Mouse (Mus musculus) T-cell, adult 2 months (primary cell): ENCODE data around the gene Slc44a2.

Experiments used
- DNase-seq: peaks from one replicate; pipeline ENCODE4 v3.0.0; 2022; ENCODE audit warnings: low spot score

Slc44a2 gene

DNA sequence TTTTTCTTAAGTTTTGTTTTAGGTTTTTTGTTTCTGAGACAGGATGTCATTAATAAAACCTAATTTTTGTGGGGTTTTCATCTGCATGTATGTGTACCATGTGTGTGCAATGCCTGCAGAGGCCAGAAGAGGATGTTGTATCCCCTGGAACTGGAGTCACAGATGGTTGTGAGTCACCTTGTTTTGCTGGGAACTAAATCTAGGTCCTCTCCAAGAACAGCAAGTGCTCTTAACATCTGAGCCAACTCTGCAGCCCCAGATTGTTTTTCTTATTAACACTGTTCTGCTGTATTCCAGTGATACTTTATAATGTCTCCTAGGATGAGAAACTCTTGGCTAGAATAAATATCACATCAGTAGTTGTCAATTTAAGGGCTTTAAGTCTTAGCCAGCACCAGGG, 60.4 kb downstream of the Slc44a2 start:
- no peak for DNase-seq

DNA sequence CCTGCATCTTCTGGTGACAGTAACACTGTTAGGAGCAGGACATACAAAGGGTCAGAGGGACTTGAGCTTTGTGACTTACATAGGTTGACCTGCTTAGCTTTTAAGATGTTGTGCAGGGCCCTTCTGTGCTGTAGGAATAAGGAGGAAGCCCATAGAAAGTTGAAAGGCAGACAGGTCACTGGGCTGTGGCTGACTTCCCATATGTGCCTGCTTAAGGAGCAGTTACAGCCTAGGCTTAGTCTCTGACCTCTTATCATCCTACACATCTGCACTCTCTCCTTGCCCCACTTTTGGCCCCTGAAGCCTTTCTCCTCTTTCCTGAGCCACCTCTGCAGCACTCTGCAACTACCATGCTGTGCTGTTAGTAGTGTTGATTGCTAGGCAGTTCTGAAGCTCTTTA, 63.5 kb downstream of the Slc44a2 start:
- no peak for DNase-seq

DNA sequence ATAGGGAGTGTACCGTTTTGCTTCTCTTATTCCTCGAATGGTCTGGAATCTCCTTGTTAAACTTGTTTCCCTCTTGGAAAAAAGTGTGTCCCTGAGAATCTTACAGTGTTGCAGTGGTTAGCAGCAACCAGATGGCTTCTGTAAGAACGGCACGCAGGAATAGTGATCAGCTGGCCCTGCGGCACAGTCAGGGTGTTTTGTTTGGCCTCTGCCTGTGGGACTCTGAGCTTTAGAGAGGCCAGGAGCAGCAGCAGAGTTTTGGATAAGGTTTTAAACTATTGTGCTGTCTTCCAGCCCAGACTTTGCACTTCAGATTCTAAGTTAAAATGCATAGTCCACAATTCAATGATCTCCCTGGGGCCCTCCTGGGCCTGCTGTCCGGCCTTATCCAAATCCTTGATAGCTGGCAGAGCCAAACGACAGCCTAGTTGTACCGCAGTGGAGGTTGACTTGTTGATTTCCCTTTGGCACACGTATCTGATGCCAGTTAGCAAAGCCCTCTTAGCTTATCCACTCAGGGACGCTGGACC, 72.2 kb downstream of the Slc44a2 start:
- no peak for DNase-seq

DNA sequence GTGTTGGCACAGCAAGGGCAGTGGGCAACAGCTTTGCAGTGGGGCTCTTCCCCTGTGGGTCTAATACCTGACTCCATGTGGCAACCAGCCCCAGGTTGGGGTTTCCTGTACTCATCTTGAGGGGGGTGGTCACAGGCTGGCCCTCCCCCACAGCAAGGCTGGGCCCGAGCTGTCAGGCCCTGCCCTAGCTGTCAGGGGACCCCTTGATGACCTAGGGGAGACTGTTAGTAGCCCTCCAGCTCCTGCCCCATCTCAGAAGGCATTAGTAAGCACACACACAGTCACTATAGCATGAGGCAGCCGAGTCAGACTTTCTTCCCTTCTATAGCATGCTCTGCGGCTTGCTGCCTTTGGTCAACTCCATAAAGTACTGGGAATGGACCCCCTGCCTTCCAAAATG, 75.2 kb downstream of the Slc44a2 start:
- DNase-seq: no peak

- DNase-seq: no peak
Observed at GRCm38 (mm10) chr9:21397170-21397569, 76.7 kb downstream of the Slc44a2 start.

DNA sequence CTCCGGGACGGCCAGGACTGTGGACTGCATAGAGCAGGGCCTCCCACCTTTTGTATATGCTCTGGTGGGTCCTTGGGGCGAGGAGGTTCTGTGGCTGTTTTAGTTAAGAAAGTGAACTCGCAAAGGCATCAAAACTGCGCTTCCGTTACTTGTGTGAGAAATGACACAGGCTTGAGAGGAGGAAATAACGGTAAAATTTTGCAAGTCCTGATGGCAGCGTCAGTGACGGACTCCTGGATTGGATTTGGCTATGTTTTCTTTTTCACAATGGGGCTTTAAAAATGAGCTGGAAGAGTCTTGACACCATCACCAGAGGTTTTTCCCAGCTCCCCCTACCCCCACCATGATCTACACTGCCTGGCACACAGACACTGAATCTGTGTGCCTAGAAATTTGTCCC, 80.5 kb downstream of the Slc44a2 start:
- no peak for DNase-seq

DNA sequence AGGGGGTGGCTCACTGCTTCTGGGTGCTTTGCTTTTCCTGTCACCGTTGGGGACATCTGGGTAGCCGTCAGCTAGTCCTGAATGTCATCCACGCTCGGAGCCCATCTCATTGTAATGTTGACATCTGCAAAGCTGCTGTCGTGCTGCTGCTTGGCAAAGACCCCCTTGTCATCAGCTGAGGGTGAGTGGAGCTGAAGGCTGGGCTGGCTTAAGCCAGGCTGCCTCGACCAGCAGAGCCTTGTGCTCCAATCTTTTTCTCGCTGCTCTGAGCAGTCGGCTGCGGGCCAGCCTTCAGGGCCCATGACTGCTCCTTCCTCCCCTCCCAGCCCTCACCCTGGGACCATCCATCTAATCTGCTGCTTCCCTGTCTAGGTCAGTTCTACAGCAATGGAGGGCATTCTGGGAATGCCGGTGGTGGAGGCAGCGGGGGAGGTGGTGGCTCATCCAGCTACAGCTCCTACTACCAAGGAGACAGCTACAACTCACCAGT, 82.3 kb downstream of the Slc44a2 start:
- DNase-seq: no peak

DNA sequence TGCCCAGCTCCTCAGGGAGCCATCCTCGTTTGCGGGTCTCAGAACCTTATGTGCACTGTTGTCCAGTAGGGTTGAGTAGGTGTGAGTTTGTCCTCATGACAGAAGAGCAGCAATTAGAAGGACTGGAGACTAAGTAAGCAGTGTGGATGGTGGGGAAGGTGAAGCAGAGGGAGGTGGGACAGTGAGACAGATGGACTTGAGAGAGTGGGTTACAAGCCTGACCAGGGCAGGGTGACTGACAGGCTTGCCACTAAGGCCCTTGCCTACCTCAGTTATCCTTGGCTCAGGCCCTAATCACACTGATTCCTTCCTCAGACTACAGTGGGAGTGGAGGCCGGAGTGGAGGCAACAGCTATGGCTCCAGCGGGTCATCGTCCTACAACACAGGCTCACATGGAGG, 83.2 kb downstream of the Slc44a2 start:
- DNase-seq: no peak
